Mouse (Mus musculus) erythroblast, embryonic 14.5 days (primary cell): Measurements from ENCODE around the gene Plcb4.

ENCODE experiments used
- GATA1 ChIP-seq: IDR thresholded peaks from 2 replicates; pipeline ENCODE4 v1.6.1; 2012; ENCODE audit warnings: low read length, inconsistent platforms, mixed read lengths
- TAL1 ChIP-seq: IDR thresholded peaks from 3 replicates; pipeline ENCODE4 v1.6.1; 2012; ENCODE audit warnings: low read length, inconsistent platforms, mixed read lengths

DNA sequence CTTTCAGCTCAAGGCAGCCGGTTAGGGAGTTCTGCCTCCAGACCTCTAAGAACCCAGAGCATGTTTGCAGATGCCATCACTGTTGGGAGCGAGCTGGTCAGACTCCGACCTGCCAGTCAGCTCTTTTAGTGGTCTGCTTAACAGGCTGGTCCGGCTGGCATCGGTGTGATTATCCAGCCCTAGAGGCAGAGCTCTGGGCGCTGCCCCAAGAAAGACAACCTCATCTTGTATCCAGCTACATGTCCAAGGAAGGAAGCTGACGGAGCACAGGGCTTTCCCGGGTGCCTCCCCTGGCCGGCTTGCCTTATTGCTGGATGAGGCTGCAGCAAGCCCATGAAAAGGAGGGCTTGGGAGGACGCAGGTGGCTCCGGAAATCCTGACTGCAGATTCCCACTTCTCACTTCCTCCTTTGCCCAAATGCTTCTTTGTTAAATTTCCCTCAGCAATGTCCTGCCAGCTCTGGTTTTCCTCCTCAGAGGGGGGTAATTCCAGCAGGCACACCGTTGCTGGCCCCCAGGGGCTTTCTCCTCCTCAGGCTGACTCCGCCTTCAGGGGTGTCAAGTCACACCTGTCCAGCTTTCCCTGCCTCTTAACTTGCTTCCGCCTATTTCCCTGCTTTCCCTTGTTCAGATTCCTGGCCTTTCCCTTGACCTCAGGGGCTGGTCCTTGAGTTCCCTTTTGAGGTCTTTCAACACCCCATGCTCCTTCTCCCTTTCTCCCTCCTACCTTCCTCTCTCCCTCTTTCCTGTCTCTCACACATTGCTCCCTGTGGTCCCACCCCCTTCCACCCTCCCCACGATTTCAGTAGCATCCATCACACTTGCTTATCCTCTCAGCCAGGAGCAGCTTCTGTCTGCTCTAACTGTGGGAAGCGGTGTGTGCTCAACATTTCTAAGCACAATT, 58.7 kb downstream of the Plcb4 start:
- no peak for TF ChIP-seq GATA1
- no peak for TF ChIP-seq TAL1
